Mouse (Mus musculus): Measurements from ENCODE around the gene Gm20792. TPM values are rescaled to one million over a fixed set of nuclear protein-coding genes. Genes with fewer than 3 reads are reported as not detected.
"Not testable (repeated sequence)": the region's sequence is repeated elsewhere in the genome, so short reads cannot be mapped to it uniquely, and the experiment has no call there.

Gene Gm20792
- polyA plus RNA-seq (2016; fragmentation: Nextera tagmentation; extraction: Ambion mirVana) = not detected in 2 replicates

DNA sequence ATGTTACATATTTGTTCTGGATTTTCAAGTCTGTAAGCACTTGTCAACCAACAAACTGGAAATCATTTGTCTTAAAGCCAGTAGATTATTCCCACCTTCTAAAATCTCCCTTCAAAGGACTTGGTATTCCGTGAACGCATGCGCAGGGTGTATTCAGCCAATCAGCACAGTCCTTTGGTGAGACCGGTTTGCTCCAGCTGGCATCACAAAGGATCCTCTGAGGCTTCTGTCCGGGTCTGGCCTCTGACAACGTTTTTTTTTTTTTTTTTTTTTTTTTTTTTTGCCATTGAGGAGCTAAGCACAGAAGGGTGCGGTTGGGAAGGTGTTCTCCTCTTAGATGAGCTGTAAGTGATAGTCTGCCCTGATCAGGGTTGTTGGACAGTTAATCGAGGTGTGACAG is at the start of gene Gm20792:
Gm20792 (plus strand) TSS at position 301 of the 400 bp plus-strand sequence.
- not testable (repeated sequence) for H3K27ac ChIP-seq; H3K36me3 ChIP-seq; H3K9ac ChIP-seq; H3K4me3 ChIP-seq; H3K9me3 ChIP-seq; H3K4me1 ChIP-seq; H3K27me3 ChIP-seq (replicated peaks); H3K4me2 ChIP-seq (replicated peaks); ATAC-seq (ENCODE audit: low FRiP score, low read depth)
- no CpG with 5 or more reads among the region's 8 CpGs for WGBS
